Mouse (Mus musculus) ES-Bruce4 (cell line): ENCODE results near the gene Smarcd1.

ENCODE experiments used
- CTCF ChIP-seq: IDR thresholded peaks from one replicate; pipeline ENCODE4 v1.8.1; 2011; ENCODE audit warnings: low read depth, low read length
- POLR2A ChIP-seq: IDR thresholded peaks from one replicate; pipeline ENCODE4 v1.8.1; 2011; ENCODE audit warnings: low read length; ENCODE audit not compliant: insufficient read depth

- TF ChIP-seq CTCF, result no peak
- TF ChIP-seq POLR2A, result no peak
These were observed 37.1 kb upstream of the Smarcd1 start for GRCm38 (mm10) chr15:99664600-99665451.
